Mouse (Mus musculus): Measurements from ENCODE around the gene Clip1.

- no peak for TF ChIP-seq EP300 (IDR thresholded peaks at IDR 0.05; ENCODE audit: low read depth)
- no peak for TF ChIP-seq CTCF (IDR thresholded peaks at IDR 0.05; ENCODE audit: low read depth)
These were observed 128.7 kb downstream of the Clip1 start for GRCm38 (mm10) chr5:123555693-123556092.
